Mouse (Mus musculus): ENCODE results near the gene Sbno1. TPM values are rescaled to one million over a fixed set of nuclear protein-coding genes. Genes with fewer than 3 reads are reported as not detected.
A peak's percentile ranks its signal among the peaks of the same experiment; 100 is the strongest.
"Not testable (repeated sequence)": the region's sequence is repeated elsewhere in the genome, so short reads cannot be mapped to it uniquely, and the experiment has no call there.

Gene Sbno1
- polyA plus RNA-seq, 1 experiment from 2014 or later, result 64.7 TPM

GRCm38 (mm10) chr5:124353011-124353725, 72.6 kb downstream of the Sbno1 start:
- Histone ChIP-seq H3K36me3 (ENCODE audit: control insufficient read depth, insufficient read depth, low read length) (peaks cover 22% of the 10 kb centered on the region), H3K4me1 (ENCODE audit: control insufficient read depth, insufficient read depth, low read length) (peaks cover 18% of the 10 kb centered on the region), H3K9me3 (replicated peaks; ENCODE audit: control insufficient read depth, low read length) (no peaks in the 10 kb centered on the region), H3K9ac (ENCODE audit: low read length) (peak overlapping the region; percentile 100), H3K4me2 (ENCODE audit: low read length) (peak overlapping the region; percentile 90), H3K4me3 (ENCODE audit: low read depth, low read length) (peak overlapping the region; percentile 92), H3K27me3 (replicated peaks; ENCODE audit: control insufficient read depth, insufficient read depth, low read length) (no peaks in the 10 kb centered on the region), H3K27ac (ENCODE audit: low read depth, low read length) (peak overlapping the region; percentile 99)
- ATAC-seq (no peak), DNase-seq (ENCODE audit: low spot score) (peak; percentile 28)
- WGBS, result 2% methylated on average over 30 of the region's 32 CpGs

GRCm38 (mm10) chr5:124352141-124352920, 73.5 kb downstream of the Sbno1 start:
- Histone ChIP-seq H3K36me3 (ENCODE audit: control insufficient read depth, insufficient read depth, low read length) (peaks cover 29% of the 10 kb centered on the region), H3K9me3 (replicated peaks; ENCODE audit: control insufficient read depth, low read length) (no peaks in the 10 kb centered on the region)

GRCm38 (mm10) chr5:124351604-124352003, 74.2 kb downstream of the Sbno1 start:
- 23% methylated on average over 3 of the region's 3 CpGs for whole genome bisulfite sequencing
- Histone ChIP-seq H3K4me1 (ENCODE audit: control insufficient read depth, insufficient read depth, low read length) (peaks cover 18% of the 10 kb centered on the region), H3K27me3 (replicated peaks; ENCODE audit: control insufficient read depth, insufficient read depth, low read length) (no peaks in the 10 kb centered on the region), H3K9me3 (replicated peaks; ENCODE audit: control insufficient read depth, low read length) (no peaks in the 10 kb centered on the region), H3K27ac (ENCODE audit: low read depth, low read length) (peak overlapping the region; percentile 99), H3K36me3 (ENCODE audit: control insufficient read depth, insufficient read depth, low read length) (peaks cover 35% of the 10 kb centered on the region), H3K4me3 (ENCODE audit: low read depth, low read length) (peak overlapping the region; percentile 92), H3K4me2 (ENCODE audit: low read length) (peak overlapping the region; percentile 90), H3K9ac (ENCODE audit: low read length) (peak overlapping the region; percentile 100)
- no peak for ATAC-seq
- DNase-seq (ENCODE audit: low spot score), result no peak

More at GRCm38 (mm10) chr5:124352141-124352920, 73.5 kb downstream of the Sbno1 start:
- peak overlapping the region; percentile 92 for H3K4me3 ChIP-seq (ENCODE audit: low read depth, low read length)
- H3K9ac ChIP-seq (ENCODE audit: low read length), result peak overlapping the region; percentile 100
- no peaks in the 10 kb centered on the region for H3K27me3 ChIP-seq (replicated peaks; ENCODE audit: control insufficient read depth, insufficient read depth, low read length)
- under 1% methylated on average over 28 of the region's 30 CpGs for WGBS
- H3K4me2 ChIP-seq (ENCODE audit: low read length), result peak overlapping the region; percentile 90
- peak; percentile 94 for DNase-seq (ENCODE audit: low spot score)
- ATAC-seq, result peak; percentile 86
- H3K27ac ChIP-seq (ENCODE audit: low read depth, low read length), result peak overlapping the region; percentile 99
- H3K4me1 ChIP-seq (ENCODE audit: control insufficient read depth, insufficient read depth, low read length), result peaks cover 18% of the 10 kb centered on the region

- DNase-seq (ENCODE audit: low spot score) (peak; percentile 86), ATAC-seq (peak; percentile 56)
- WGBS, result 3% methylated on average over 7 of the region's 7 CpGs
- H3K9me3 ChIP-seq (replicated peaks; ENCODE audit: control insufficient read depth, low read length), result no peaks in the 10 kb centered on the region
- H3K4me1 ChIP-seq (ENCODE audit: control insufficient read depth, insufficient read depth, low read length), result peaks cover 18% of the 10 kb centered on the region
- H3K4me2 ChIP-seq (ENCODE audit: low read length), result peak overlapping the region; percentile 90
- no peaks in the 10 kb centered on the region for H3K27me3 ChIP-seq (replicated peaks; ENCODE audit: control insufficient read depth, insufficient read depth, low read length)
- H3K9ac ChIP-seq (ENCODE audit: low read length), result peak overlapping the region; percentile 100
- peaks cover 40% of the 10 kb centered on the region for H3K36me3 ChIP-seq (ENCODE audit: control insufficient read depth, insufficient read depth, low read length)
- H3K27ac ChIP-seq (ENCODE audit: low read depth, low read length), result peak overlapping the region; percentile 99
- H3K4me3 ChIP-seq (ENCODE audit: low read depth, low read length), result peak overlapping the region; percentile 92
Measured at GRCm38 (mm10) chr5:124351111-124351560, 74.7 kb downstream of the Sbno1 start.

- Histone ChIP-seq H3K4me3 (ENCODE audit: low read depth, low read length) (peak overlapping the region; percentile 92), H3K27ac (ENCODE audit: low read depth, low read length) (peak overlapping the region; percentile 99), H3K9me3 (replicated peaks; ENCODE audit: control insufficient read depth, low read length) (no peaks in the 10 kb centered on the region), H3K36me3 (ENCODE audit: control insufficient read depth, insufficient read depth, low read length) (peaks cover 43% of the 10 kb centered on the region), H3K9ac (ENCODE audit: low read length) (peak overlapping the region; percentile 100), H3K4me2 (ENCODE audit: low read length) (peak overlapping the region; percentile 90), H3K4me1 (ENCODE audit: control insufficient read depth, insufficient read depth, low read length) (peaks cover 18% of the 10 kb centered on the region), H3K27me3 (replicated peaks; ENCODE audit: control insufficient read depth, insufficient read depth, low read length) (no peaks in the 10 kb centered on the region)
- ATAC-seq, result no peak
- peak; percentile 30 for DNase-seq (ENCODE audit: low spot score)
- 68% methylated on average over 2 of the region's 2 CpGs for WGBS
Measured at GRCm38 (mm10) chr5:124350350-124350749, 75.5 kb downstream of the Sbno1 start.

- Histone ChIP-seq H3K9me3 (replicated peaks; ENCODE audit: control insufficient read depth, low read length) (no peaks in the 10 kb centered on the region), H3K4me1 (ENCODE audit: control insufficient read depth, insufficient read depth, low read length) (peaks cover 18% of the 10 kb centered on the region), H3K27ac (ENCODE audit: low read depth, low read length) (peak overlapping the region; percentile 99), H3K36me3 (ENCODE audit: control insufficient read depth, insufficient read depth, low read length) (peaks cover 54% of the 10 kb centered on the region), H3K4me2 (ENCODE audit: low read length) (peak overlapping the region; percentile 90; the same call in 1 of the 2 replicates), H3K27me3 (replicated peaks; ENCODE audit: control insufficient read depth, insufficient read depth, low read length) (no peaks in the 10 kb centered on the region), H3K9ac (ENCODE audit: low read length) (no peak overlapping the region; the same call in 1 of the 2 replicates), H3K4me3 (ENCODE audit: low read depth, low read length) (no peak overlapping the region)
- WGBS, result 87% methylated on average over 17 of the region's 17 CpGs
- ATAC-seq, result no peak
- DNase-seq (ENCODE audit: low spot score), result no peak
Measured at GRCm38 (mm10) chr5:124349196-124349595, 76.6 kb downstream of the Sbno1 start.

- ATAC-seq (no peak), DNase-seq (ENCODE audit: low spot score) (no peak)
- no peak overlapping the region for H3K27ac ChIP-seq (ENCODE audit: low read depth, low read length)
- H3K9me3 ChIP-seq (replicated peaks; ENCODE audit: control insufficient read depth, low read length), result no peaks in the 10 kb centered on the region
- H3K27me3 ChIP-seq (replicated peaks; ENCODE audit: control insufficient read depth, insufficient read depth, low read length), result no peaks in the 10 kb centered on the region
- H3K9ac ChIP-seq (ENCODE audit: low read length), result no peak overlapping the region
- H3K4me1 ChIP-seq (ENCODE audit: control insufficient read depth, insufficient read depth, low read length), result peaks cover 15% of the 10 kb centered on the region
- H3K36me3 ChIP-seq (ENCODE audit: control insufficient read depth, insufficient read depth, low read length), result peaks cover 40% of the 10 kb centered on the region
- H3K4me3 ChIP-seq (ENCODE audit: low read depth, low read length), result no peak overlapping the region
- H3K4me2 ChIP-seq (ENCODE audit: low read length), result no peak overlapping the region
- WGBS, result 78% methylated on average over 8 of the region's 8 CpGs
Measured at GRCm38 (mm10) chr5:124342897-124343296, 82.9 kb downstream of the Sbno1 start.

GRCm38 (mm10) chr5:124341753-124342339, 84.0 kb downstream of the Sbno1 start:
- H3K9ac ChIP-seq (ENCODE audit: low read length); ATAC-seq; H3K27ac ChIP-seq (ENCODE audit: low read depth, low read length); H3K4me3 ChIP-seq (ENCODE audit: low read depth, low read length); H3K9me3 ChIP-seq (replicated peaks; ENCODE audit: control insufficient read depth, low read length); H3K4me2 ChIP-seq (ENCODE audit: low read length); DNase-seq (ENCODE audit: low spot score); H3K27me3 ChIP-seq (replicated peaks; ENCODE audit: control insufficient read depth, insufficient read depth, low read length): not testable (repeated sequence)
- H3K4me1 ChIP-seq (ENCODE audit: control insufficient read depth, insufficient read depth, low read length), result peaks cover 21% of the 10 kb centered on the region
- H3K36me3 ChIP-seq (ENCODE audit: control insufficient read depth, insufficient read depth, low read length), result peaks cover 32% of the 10 kb centered on the region
- WGBS, result 71% methylated on average over 6 of the region's 6 CpGs

All from forebrain, embryonic 14.5 days (tissue).